Mouse (Mus musculus): Measurements from ENCODE around the gene Hist2h2ab.

DNA sequence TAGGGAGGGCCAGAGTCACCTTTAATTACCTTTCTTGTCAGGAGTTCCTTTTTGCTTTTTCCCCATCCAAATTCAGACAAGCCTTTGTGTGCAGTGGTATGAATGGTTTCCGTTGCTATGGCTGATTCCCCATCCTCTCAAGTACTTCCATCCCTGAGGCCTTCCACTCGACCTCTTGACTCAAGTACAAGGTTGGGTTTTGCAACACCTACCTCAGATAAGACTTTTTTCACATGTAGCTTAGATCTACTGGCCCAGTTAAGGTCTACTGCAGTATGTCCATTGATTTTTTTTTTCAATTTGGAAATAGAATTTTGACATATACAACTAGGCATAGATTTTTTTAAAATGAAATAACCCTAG, 12.1 kb downstream of the Hist2h2ab start:
- TF ChIP-seq HCFC1 (IDR thresholded peaks at IDR 0.05; ENCODE audit: borderline replicate concordance, insufficient read depth, low read length) (no peak), ZC3H11A (IDR thresholded peaks at IDR 0.05; ENCODE audit: borderline replicate concordance, low read depth, low read length) (no peak)

Data from ES-E14 (cell line).